Mouse (Mus musculus) layer of hippocampus, adult 2 months (tissue): ENCODE measurements around the gene Ccdc162. TPM values are rescaled to one million over a fixed set of nuclear protein-coding genes. Genes with fewer than 3 reads are reported as not detected.

Source experiments
- DNase-seq, 2 experiments: peaks; one replicate each; pipeline ENCODE4 v3.0.0; 2022; ENCODE audit warnings: low spot score in 2 of 2
- H3K27ac ChIP-seq: fragments of 200-600 bp; 2 replicates; pipeline ENCODE4 v1.8.1; 2022
- H3K4me3 ChIP-seq: fragments of 200-600 bp; 2 replicates; pipeline ENCODE4 v1.8.1; 2022; ENCODE audit warnings: mild to moderate bottlenecking
- CTCF ChIP-seq: fragments of 200-600 bp; conservative IDR thresholded peaks from 2 replicates; pipeline ENCODE4 v1.8.1; 2022; ENCODE audit warnings: antibody characterized with exemption, mild to moderate bottlenecking, moderate library complexity
- total RNA-seq, 2 experiments: library from RNA; stranded (reverse); gene quantifications; 2 replicates each; pipeline ENCODE4 v1.2.3; 2021

Ccdc162 gene
- total RNA-seq, 2 experiments from 2014 or later, result 0.91 to 1.6 TPM

GRCm38 (mm10) chr10:41575451-41576327 lies 140.7 kb downstream of the Ccdc162 start:
- DNase-seq, result no peak
- TF ChIP-seq CTCF, result no peak

GRCm38 (mm10) chr10:41573190-41573589 lies 143.2 kb downstream of the Ccdc162 start:
- Histone ChIP-seq H3K4me3 (no peak overlapping the region), H3K27ac (no peak overlapping the region)
- DNase-seq, result peak in 1 of 2 experiments; percentile 29
- no peak for TF ChIP-seq CTCF

More at GRCm38 (mm10) chr10:41575451-41576327, 140.7 kb downstream of the Ccdc162 start:
- Histone ChIP-seq H3K4me3 (no peak overlapping the region), H3K27ac (no peak overlapping the region)

DNA sequence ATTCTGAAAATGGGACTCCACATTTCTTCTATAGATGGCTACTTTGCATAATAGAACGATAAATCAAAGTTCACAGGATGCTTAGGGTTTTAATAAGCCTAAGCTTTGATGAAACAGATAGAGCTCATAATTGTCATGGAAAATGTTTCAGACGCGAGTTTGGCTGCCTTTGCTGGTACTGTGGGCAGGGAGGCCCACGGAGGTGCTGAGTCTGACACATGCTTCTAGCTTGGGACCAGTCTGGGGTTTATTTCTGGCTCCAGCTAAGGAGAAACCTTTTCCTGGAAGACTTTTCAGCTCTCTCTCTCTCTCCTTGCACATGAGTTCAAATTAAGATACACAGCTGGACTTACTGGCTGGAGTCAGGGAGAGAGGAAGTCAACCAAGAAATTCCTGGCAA lies 144.2 kb downstream of the Ccdc162 start:
- no peak for TF ChIP-seq CTCF
- H3K4me3 ChIP-seq, result no peak overlapping the region
- DNase-seq, result no peak
- no peak overlapping the region for H3K27ac ChIP-seq

DNA sequence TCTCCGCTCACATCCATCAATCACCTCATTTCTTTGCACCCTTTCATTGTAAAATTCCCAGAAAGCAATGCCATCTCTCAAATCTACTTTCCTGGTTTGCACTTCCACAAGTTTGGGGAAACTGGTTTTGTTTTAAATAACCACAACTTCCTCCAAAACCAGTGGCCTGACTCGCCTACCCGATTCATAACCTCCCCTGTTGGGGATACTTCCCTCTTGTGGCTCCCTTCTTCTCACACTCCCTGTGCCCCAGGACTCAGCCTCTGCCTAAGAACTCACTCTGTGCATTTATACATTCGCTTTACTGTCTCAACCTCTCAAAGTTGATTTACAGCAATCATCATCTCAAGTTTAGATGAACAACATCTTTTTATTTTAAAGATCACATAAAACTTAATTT lies 145.4 kb downstream of the Ccdc162 start:
- H3K27ac ChIP-seq, result no peak overlapping the region
- no peak for TF ChIP-seq CTCF
- H3K4me3 ChIP-seq, result no peak overlapping the region
- DNase-seq, result no peak

DNA sequence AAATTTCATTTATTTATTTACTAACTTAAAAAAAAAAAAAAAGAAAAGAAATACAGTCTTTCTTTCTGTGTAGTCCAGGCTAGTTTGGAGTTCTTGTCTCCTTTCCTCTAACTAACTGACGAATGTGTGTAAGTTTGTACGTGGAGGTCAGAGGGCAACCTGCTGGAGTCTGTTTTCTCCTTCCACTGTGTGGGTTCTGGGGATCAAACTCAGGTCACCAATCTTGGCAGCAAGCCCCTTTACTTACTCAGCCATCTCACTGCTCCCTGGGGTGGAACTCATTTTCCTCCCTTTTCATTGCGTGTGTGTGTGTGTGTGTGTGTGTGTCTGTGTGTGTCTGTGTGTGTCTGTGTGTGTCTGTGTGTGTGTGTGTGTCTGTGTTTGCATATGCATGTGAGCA lies 148.1 kb downstream of the Ccdc162 start:
- no peak overlapping the region for H3K4me3 ChIP-seq
- TF ChIP-seq CTCF, result no peak
- H3K27ac ChIP-seq, result no peak overlapping the region
- no peak for DNase-seq

DNA sequence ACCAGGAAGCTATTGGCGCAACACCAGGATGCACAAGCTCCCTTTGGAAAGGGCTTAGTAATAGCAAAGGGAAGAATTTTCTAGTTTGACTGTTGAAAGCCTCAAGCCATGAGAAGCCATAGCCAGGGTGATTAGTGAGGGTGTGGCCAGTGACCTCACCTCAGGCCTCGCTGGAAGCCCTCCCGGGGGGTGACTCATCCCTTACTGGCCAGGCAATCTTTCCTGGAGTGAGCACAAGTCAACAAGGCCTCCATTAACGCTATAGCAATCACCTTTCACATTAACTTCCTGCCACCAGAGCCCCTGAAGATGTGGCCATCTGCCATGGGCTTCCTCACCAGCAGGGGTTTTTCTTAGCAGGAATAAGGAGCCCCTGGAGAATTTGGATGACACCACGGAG lies 151.3 kb downstream of the Ccdc162 start:
- no peak overlapping the region for H3K27ac ChIP-seq
- H3K4me3 ChIP-seq, result no peak overlapping the region
- TF ChIP-seq CTCF, result no peak
- no peak for DNase-seq

- Histone ChIP-seq H3K4me3 (no peak overlapping the region), H3K27ac (no peak overlapping the region)
- TF ChIP-seq CTCF, result no peak
- DNase-seq, result no peak
These were observed 154.6 kb downstream of the Ccdc162 start for GRCm38 (mm10) chr10:41561701-41562395.

DNA sequence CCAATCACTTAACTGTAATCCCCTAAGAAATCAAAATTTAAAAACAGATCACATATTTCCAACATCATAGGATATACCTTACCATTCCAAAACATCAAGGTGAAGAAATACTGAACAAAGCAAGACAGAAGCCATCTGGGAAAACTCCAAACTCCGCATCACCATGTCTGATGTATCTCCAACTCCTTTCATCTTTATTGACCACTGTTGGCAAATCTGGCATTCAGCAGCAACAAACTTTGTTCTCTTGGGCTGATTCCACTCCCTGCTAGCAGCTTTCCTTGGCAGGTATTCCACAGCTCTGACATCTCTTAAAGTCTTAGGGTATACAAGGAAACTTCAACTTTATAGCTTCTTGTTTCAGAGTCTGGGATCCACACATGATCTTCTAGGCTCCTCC lies 158.0 kb downstream of the Ccdc162 start:
- no peak for DNase-seq
- no peak overlapping the region for H3K4me3 ChIP-seq
- TF ChIP-seq CTCF, result no peak
- no peak overlapping the region for H3K27ac ChIP-seq

DNA sequence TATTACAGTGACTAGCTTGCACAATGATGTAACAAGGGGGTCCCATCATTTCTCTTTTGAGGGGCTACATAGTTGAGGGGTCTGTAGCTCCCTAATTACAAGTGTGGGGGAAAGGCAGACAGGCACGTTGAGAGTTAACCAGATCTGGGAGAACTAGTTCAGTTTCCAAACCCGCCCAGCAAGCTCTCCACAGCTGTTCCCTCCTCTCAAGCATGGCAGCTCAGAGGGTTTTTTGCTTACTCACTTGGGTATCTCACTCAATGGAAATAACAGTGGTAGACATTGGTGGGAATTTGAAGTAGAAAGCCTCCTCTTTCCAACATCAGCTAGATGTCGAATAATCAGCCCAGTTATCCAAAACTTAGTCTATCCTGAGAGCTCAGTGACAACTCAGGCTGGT lies 161.4 kb downstream of the Ccdc162 start:
- TF ChIP-seq CTCF, result no peak
- H3K4me3 ChIP-seq, result no peak overlapping the region

GRCm38 (mm10) chr10:41553711-41554110 lies 162.7 kb downstream of the Ccdc162 start:
- H3K27ac ChIP-seq, result no peak overlapping the region
- H3K4me3 ChIP-seq, result no peak overlapping the region
- TF ChIP-seq CTCF, result no peak
- no peak for DNase-seq

More for the DNA sequence above, 161.4 kb downstream of the Ccdc162 start:
- no peak for DNase-seq
- no peak overlapping the region for H3K27ac ChIP-seq

- no peak for TF ChIP-seq CTCF
- H3K27ac ChIP-seq, result no peak overlapping the region
- no peak overlapping the region for H3K4me3 ChIP-seq
- DNase-seq, result peak in 1 of 2 experiments; percentile 29
These were observed 163.4 kb downstream of the Ccdc162 start for GRCm38 (mm10) chr10:41552847-41553589.

DNA sequence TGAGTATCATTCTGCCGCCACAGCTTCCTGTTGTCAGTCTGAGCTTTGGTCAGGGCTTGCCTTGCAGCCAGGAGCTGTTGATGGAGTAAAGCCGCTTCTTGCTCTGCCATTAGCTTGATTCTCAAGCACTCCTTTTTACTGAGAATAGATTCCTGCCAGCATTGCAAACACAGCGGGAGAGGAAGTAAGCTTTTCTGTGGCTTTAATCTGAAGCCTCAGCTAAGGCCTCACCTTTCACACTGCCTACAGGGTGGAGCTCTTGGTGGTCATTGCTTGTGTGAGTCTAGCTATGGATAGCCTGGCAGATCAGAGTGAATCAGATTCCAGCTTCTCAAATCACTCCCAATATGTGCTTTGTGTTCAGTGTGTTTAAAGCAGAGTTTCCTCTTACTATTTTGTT lies 164.1 kb downstream of the Ccdc162 start:
- no peak for TF ChIP-seq CTCF
- Histone ChIP-seq H3K4me3 (no peak overlapping the region), H3K27ac (no peak overlapping the region)
- no peak for DNase-seq

GRCm38 (mm10) chr10:41550711-41551110 lies 165.7 kb downstream of the Ccdc162 start:
- no peak overlapping the region for H3K27ac ChIP-seq
- H3K4me3 ChIP-seq, result no peak overlapping the region
- TF ChIP-seq CTCF, result no peak
- DNase-seq, result no peak
